Mouse (Mus musculus) cerebellum, adult 8-10 months (tissue): ENCODE data around the gene Ndufa1.
"Not testable (repeated sequence)": the region's sequence is repeated elsewhere in the genome, so short reads cannot be mapped to it uniquely, and the experiment has no call there.

Experiments
- DNase-seq: peaks from one replicate; pipeline ENCODE4 v3.0.0; 2022

The Ndufa1 gene

DNA sequence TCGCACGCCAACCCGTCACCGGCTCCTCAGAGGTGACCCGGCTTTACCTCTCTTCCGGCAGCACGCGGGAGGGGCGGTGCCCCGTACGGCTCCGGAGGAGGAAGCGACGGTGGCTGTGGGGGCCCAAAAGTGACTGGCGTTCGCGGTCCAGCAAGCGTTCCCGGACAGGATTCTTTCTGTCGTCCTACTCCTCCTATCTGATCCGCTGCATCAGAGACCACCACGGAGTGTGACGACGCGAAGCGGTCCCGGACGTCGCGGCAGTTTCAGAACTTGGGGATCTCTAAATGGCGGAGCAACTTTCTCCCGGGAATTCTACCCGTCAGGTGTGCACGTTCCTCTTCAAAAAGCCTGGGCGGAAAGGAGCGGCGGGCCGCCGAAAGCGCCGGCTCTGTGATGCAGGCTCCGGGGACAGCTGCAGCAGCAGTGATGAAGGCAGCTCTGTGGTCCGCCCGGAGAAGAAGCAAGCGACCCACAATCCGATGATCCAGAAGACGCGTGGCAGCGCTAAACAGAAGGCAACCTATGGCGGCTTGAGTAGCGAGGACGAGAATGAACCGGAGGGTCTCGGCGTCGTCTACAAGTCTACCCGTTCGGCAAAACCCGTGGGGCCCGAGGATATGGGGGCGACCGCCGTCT, at the start of gene Ndufa1, which contains the start of gene Rnf113a1:
Ndufa1 (minus strand) TSS at position 59 of the 639 bp plus-strand sequence.
Rnf113a1 (plus strand) TSS at position 141 of the 639 bp plus-strand sequence.
- peak; percentile 79 for DNase-seq

DNA sequence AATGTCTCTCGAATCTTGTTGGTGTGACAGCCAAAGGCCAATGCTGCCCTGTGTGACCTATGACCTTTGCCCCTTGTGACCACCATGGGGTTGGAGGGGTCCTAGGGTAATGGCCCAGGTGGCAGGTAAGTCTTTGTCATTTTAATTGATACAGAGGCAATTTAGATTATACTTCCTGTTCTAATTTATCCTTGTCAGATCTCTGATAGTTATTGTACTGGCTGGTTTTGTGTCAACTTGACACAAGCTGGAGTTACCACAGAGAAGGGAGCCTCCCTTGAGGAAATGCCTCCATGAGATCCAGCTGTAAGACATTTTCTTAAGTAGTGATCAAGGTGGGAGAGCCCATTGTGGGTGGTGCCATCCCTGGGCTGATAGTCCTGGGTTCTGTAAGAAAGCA, 31.2 kb upstream of the Ndufa1 start, which contains the start of gene Rhox1:
Rhox1 (minus strand) TSS at position 101 of the 400 bp plus-strand sequence.
- not testable (repeated sequence) for DNase-seq

GRCm38 (mm10) chrX:37210941-37211340, 20.0 kb upstream of the Ndufa1 start, which contains the start of gene Gm9:
TSS of gene Gm9 (minus strand) at chrX:37211041.
- no peak for DNase-seq

- DNase-seq: no peak
Measured at GRCm38 (mm10) chrX:37198676-37199075, 7.7 kb upstream of the Ndufa1 start.

GRCm38 (mm10) chrX:37191744-37192379, 899 bp upstream of the Ndufa1 start:
- no peak for DNase-seq

DNA sequence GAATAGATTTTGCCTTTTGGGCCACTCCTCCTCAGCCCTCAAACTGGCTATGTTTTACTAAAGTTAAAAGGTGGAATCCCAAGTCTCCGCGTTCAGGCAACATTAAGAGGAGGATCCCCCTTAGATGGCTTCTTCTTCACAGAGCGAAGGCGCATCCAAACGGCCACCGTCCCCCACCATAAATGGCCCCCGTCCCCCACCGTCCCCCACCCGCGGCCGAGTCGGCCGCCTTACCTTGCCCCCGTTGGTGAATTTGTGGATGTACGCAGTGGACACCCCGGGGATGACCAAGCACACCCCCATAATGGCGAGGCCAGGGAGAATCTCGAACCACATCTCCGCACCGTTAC, 233 bp downstream of the Ndufa1 start:
- no peak for DNase-seq

- DNase-seq: peak; percentile 8
Measured at GRCm38 (mm10) chrX:37184401-37184800, 6.6 kb downstream of the Ndufa1 start.

DNA sequence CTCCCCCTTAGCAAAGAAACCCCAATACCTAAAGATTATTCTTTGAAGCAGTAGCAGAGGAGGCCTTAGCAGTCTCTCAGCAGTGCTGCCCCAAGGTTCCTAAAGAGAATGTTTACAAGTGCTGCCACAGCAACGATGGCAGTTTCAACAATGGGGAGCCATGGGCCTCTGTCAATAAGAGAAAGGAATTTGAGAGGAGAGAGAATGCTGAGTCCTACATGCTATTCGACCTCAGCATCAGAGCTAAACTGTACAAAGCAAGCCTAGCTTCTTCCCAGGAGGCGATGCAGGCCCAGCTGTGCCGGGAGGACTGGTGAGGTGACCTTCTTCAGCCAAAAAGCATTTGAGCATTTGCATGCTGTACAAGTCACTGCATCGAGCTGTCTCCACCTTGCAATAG, 22.2 kb downstream of the Ndufa1 start, which contains the start of gene Akap14:
Akap14 (minus strand) TSS at position 101 of the 400 bp plus-strand sequence.
- no peak for DNase-seq

DNA sequence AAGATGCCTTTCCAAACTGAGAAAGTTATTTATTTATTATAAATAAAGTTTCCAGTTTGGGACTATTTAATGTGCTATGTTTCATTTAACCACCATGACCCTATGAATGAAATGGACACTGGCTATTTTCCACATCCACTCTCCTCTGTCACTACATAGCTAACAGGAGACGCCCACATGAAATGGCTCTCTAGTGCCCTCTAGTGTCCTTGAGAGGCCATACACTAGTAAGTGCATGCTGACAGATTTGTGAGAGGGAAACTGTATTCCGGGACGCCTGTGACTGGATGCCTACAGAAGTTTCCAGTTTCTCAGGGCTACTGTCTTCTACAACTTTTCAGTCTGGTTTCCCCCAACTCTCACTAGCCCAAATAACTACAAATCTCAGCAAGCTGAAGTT, 23.9 kb downstream of the Ndufa1 start:
- peak; percentile 8 for DNase-seq

- DNase-seq: no peak
Measured at GRCm38 (mm10) chrX:37163115-37163514, 27.8 kb downstream of the Ndufa1 start.

- no peak for DNase-seq
Measured at GRCm38 (mm10) chrX:37161169-37161568, 29.8 kb downstream of the Ndufa1 start.

GRCm38 (mm10) chrX:37157839-37158238, 33.1 kb downstream of the Ndufa1 start:
- no peak for DNase-seq

DNA sequence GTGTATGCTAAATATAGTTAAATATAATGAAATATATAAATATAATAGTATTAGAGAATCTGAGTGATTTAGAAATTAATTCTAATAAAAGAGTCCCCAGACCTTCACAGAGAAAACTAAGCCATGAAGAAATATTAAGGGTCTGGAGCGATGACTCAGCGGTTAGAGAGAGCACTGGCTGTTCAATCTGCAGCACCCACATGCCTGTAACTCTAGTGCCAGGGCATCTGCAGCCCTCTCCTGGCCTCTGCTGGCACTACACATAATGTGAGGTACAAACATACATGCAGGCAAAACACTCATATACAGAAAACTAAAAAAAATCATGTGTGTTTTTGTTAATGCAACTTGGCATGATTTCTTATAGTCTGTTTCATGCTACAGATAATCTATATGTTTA, 46.0 kb downstream of the Ndufa1 start:
- no peak for DNase-seq

- DNase-seq: not testable (repeated sequence)
Measured at GRCm38 (mm10) chrX:37144498-37144897, 46.5 kb downstream of the Ndufa1 start.

DNA sequence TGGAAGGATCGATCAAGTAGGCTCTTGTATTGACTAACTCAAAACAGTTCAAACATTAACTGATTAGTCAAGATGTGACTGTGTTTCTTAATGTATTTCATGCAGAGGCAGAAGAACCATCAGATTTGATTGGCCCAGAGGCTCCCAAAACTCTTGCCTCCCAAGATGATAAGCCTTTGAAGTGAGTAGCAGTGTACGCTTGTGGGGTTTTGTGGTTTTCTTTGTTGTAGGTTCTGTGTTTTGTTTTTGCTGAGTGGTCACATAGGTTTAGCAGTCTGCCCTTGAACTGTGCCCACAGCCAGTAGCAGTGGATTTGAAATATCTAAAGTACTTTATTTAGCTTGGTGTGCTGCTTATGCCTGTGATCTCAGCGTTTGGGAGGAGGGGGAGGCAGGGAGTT, 49.2 kb downstream of the Ndufa1 start:
- DNase-seq: no peak
